In genomic region chr1:134039361-134039760, GRCm38 (mm10) we compare ENCODE assay signal across 17 mouse cellular contexts. TPM values are rescaled to one million over a fixed set of nuclear protein-coding genes. Genes with fewer than 3 reads are reported as not detected.
"Had no signal": no experiment of that assay in that cellular context is flagged by ENCODE, and none has a peak within 500 bp of the region (broad histone marks: within the 10 kb centered on the region; RNA-seq: fewer than 3 reads in every experiment).

No protein-coding gene starts in this region.

- H3K9ac ChIP-seq: liver, embryonic 12.5 days; neural tube, embryonic 12.5 days; stomach, embryonic 15.5 days had no signal

- H3K27ac ChIP-seq: kidney, postnatal 0 days; liver, embryonic 12.5 days; midbrain, embryonic 10.5 days; neural tube, embryonic 12.5 days; stomach, embryonic 15.5 days had no signal

- H3K4me1 ChIP-seq: liver, embryonic 12.5 days had no signal

- H3K9me3 ChIP-seq: liver, embryonic 12.5 days; midbrain, embryonic 10.5 days; neural tube, embryonic 12.5 days; stomach, embryonic 15.5 days had no signal

- H3K4me2 ChIP-seq: liver, embryonic 12.5 days; neural tube, embryonic 12.5 days; stomach, embryonic 15.5 days had no signal

- H3K36me3 ChIP-seq: liver, embryonic 12.5 days; midbrain, embryonic 10.5 days; neural tube, embryonic 12.5 days; stomach, embryonic 15.5 days had no signal

- ATAC-seq: intestine, postnatal 0 days; liver, embryonic 12.5 days had no signal

- H3K4me3 ChIP-seq: liver, embryonic 12.5 days; midbrain, embryonic 10.5 days; neural tube, embryonic 12.5 days; stomach, embryonic 15.5 days had no signal

- DNase-seq: kidney, adult 8-10 months; kidney, postnatal 36 days; layer of hippocampus, adult 9-11 months; layer of hippocampus, postnatal 36 days; midbrain, embryonic 14.5 days; right cerebral cortex, postnatal 4 days; spleen, adult 18-20 months; thymus, adult 2 months; thymus, postnatal 25 days had no signal

- H3K27me3 ChIP-seq: neural tube, embryonic 12.5 days; stomach, embryonic 15.5 days had no signal

RNA-seq across cellular contexts. Expression of gene Fmod, which starts 2.3 kb away (rescaled TPM):
- total RNA-seq: megakaryocyte, adult 5-6 weeks; neutrophil, adult 5-6 weeks had no signal
